Mouse (Mus musculus) thymus, adult 2 months (tissue): ENCODE data around the gene 4933430I17Rik.

ENCODE experiments used
- CTCF ChIP-seq: fragments of 200-500 bp; IDR thresholded peaks from 2 replicates; pipeline ENCODE4 v1.5.1; 2012; ENCODE audit warnings: mild to moderate bottlenecking, control low read depth, low read length, moderate library complexity, borderline replicate concordance; ENCODE audit not compliant: control insufficient read depth, poor library complexity, insufficient read depth; ENCODE audit errors: extremely low read depth
- POLR2A ChIP-seq: fragments of 200-500 bp; IDR thresholded peaks from 2 replicates; pipeline ENCODE4 v1.6.1; 2012; ENCODE audit warnings: mild to moderate bottlenecking, low read length, control low read depth, moderate library complexity; ENCODE audit not compliant: control insufficient read depth, poor library complexity, insufficient read depth; ENCODE audit errors: extremely low read depth

- TF ChIP-seq CTCF (no peak), POLR2A (no peak)
Observed at GRCm38 (mm10) chr4:62587067-62587466, 61.9 kb downstream of the 4933430I17Rik start.
